Mouse (Mus musculus) erythroblast, embryonic 14.5 days (primary cell): ENCODE data around the gene Zfand3.

Experiments
- GATA1 ChIP-seq: IDR thresholded peaks from 2 replicates; pipeline ENCODE4 v1.6.1; 2012; ENCODE audit warnings: low read length, inconsistent platforms, mixed read lengths
- TAL1 ChIP-seq: IDR thresholded peaks from 3 replicates; pipeline ENCODE4 v1.6.1; 2012; ENCODE audit warnings: low read length, inconsistent platforms, mixed read lengths

DNA sequence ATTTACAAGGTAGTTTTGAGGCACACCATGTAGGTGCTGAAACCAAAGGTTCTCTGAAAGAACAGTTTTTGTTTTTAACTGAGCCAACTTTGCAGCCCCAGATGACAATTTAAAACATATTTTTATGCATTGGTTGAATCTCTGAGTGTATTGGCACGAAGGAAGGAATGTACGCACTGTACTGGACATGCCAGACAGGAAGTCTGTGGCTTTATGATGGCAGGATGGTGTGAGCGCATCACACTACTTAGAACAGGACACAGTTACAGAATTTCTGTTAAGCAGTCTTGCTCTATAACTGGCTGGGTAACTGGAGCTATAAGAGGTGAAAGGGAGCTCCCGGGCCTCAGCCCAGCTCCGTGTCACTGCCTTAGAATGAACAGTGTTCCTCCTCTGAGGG lies 92.6 kb downstream of the Zfand3 start:
- TF ChIP-seq GATA1 (no peak), TAL1 (no peak)
